In the genomic region with DNA sequence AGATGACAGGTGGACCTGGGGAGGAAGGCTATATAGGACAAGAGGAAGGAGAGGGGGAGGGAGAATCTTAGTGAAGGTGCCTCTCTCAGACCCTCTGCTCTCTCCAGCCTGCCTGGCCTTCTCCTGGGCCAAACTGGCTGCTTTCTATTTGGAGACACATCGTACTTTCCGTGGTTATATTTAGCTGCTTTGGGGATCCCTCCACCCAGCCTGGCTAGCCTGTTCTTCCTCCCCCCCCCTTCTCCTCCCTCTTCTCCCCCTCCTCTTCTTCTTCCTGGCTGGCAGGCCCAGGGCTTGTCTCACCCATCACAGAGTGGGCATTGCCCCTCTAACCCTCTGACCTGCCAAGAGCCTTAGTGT, we compare ENCODE assay signal across 9 mouse cellular contexts. TPM values are rescaled to one million over a fixed set of nuclear protein-coding genes. Genes with fewer than 3 reads are reported as not detected.
DNase-seq lines count a peak whose midpoint lies in the region; ATAC-seq and TF ChIP-seq lines count a peak whose summit lies in the region.
"Had no signal": no experiment of that assay in that cellular context is flagged by ENCODE, and none has a peak within 500 bp of the region (broad histone marks: within the 10 kb centered on the region; RNA-seq: fewer than 3 reads in every experiment).

No protein-coding gene starts in this region.

- 52% methylated on average over 2 of the region's 2 CpGs for WGBS in lung, embryonic 14.5 days
- 0% methylated on average over 2 of the region's 2 CpGs for WGBS in heart, postnatal 0 days
- WGBS in neural tube, embryonic 15.5 days: 90% methylated on average over 2 of the region's 2 CpGs

- H3K9ac ChIP-seq in lung, embryonic 14.5 days: no peak overlapping the region
- no peak overlapping the region for H3K9ac ChIP-seq in heart, postnatal 0 days (replicated peaks; ENCODE audit: low read depth, low read length)
- H3K9ac ChIP-seq in neural tube, embryonic 15.5 days (replicated peaks): no peak overlapping the region

- peak overlapping the region; percentile 79 for H3K27ac ChIP-seq in lung, embryonic 14.5 days (ENCODE audit: low read depth)
- peak overlapping the region; percentile 95 for H3K27ac ChIP-seq in heart, postnatal 0 days (ENCODE audit: low read depth)
- H3K27ac ChIP-seq in neural tube, embryonic 15.5 days (replicated peaks): 0 out of 2 replicates have a peak overlapping the region, but pooled peaks have one; percentile 80

- peaks cover 5% of the 10 kb centered on the region for H3K27me3 ChIP-seq in lung, embryonic 14.5 days (ENCODE audit: insufficient read depth, low read length)
- no peaks in the 10 kb centered on the region for H3K27me3 ChIP-seq in heart, postnatal 0 days (ENCODE audit: control insufficient read depth, insufficient read depth, low read length)
- peaks cover 15% of the 10 kb centered on the region for H3K27me3 ChIP-seq in neural tube, embryonic 15.5 days (replicated peaks)

- no peak overlapping the region for H3K4me3 ChIP-seq in lung, embryonic 14.5 days (ENCODE audit: low read depth, low read length)
- H3K4me3 ChIP-seq in heart, postnatal 0 days (ENCODE audit: low read depth, low read length): peak overlapping the region; percentile 14; the same call in 1 of the 2 replicates
- no peak overlapping the region for H3K4me3 ChIP-seq in neural tube, embryonic 15.5 days (replicated peaks)
- H3K4me3 ChIP-seq: erythroblast, embryonic 14.5 days had no signal

- no peaks in the 10 kb centered on the region for H3K36me3 ChIP-seq in lung, embryonic 14.5 days (ENCODE audit: insufficient read depth)
- H3K36me3 ChIP-seq in heart, postnatal 0 days (replicated peaks; ENCODE audit: control insufficient read depth, insufficient read depth, low read length): no peaks in the 10 kb centered on the region
- no peaks in the 10 kb centered on the region for H3K36me3 ChIP-seq in neural tube, embryonic 15.5 days

- no peak for ATAC-seq in lung, embryonic 14.5 days (ENCODE audit: insufficient read depth)
- ATAC-seq in heart, postnatal 0 days (ENCODE audit: insufficient read depth, low read depth): peak; percentile 50
- no peak for ATAC-seq in neural tube, embryonic 15.5 days (ENCODE audit: low FRiP score)

- TF ChIP-seq EP300 in heart, postnatal 0 days (IDR thresholded peaks at IDR 0.05; ENCODE audit: low read depth): no peak; the same call in 1 of the 2 replicates

- H3K4me1 ChIP-seq in lung, embryonic 14.5 days (ENCODE audit: insufficient read depth): peaks cover 40% of the 10 kb centered on the region
- H3K4me1 ChIP-seq in heart, postnatal 0 days (ENCODE audit: control insufficient read depth, insufficient read depth): peaks cover 72% of the 10 kb centered on the region
- peaks cover 51% of the 10 kb centered on the region for H3K4me1 ChIP-seq in neural tube, embryonic 15.5 days

- H3K9me3 ChIP-seq in lung, embryonic 14.5 days (ENCODE audit: low read depth, low read length): no peaks in the 10 kb centered on the region
- H3K9me3 ChIP-seq in heart, postnatal 0 days (replicated peaks; ENCODE audit: control insufficient read depth, low read length): no peaks in the 10 kb centered on the region
- H3K9me3 ChIP-seq in neural tube, embryonic 15.5 days (replicated peaks): no peaks in the 10 kb centered on the region

- H3K4me2 ChIP-seq in lung, embryonic 14.5 days: peak overlapping the region; percentile 82
- H3K4me2 ChIP-seq in heart, postnatal 0 days (ENCODE audit: low read depth, low read length): peak overlapping the region; percentile 60
- H3K4me2 ChIP-seq in neural tube, embryonic 15.5 days: peak overlapping the region; percentile 73; the same call in 1 of the 2 replicates

- DNase-seq in gastrocnemius, adult 18-20 months (ENCODE audit: low spot score): peak; percentile 64
- no peak for DNase-seq in gastrocnemius, postnatal 36 days
- no peak for DNase-seq in lung, embryonic 14.5 days
- no peak for DNase-seq in lung, postnatal 4 days
- DNase-seq in heart, postnatal 0 days (ENCODE audit: low spot score): peak; percentile 78
- DNase-seq in thymus, postnatal 14 days: no peak
- no peak for DNase-seq in frontal cortex, adult 2 months (ENCODE audit: extremely low spot score in 1 of 2, low spot score in 1 of 2)

- TF ChIP-seq CTCF in lung, embryonic 14.5 days (IDR thresholded peaks at IDR 0.05; ENCODE audit: low read depth): no peak
- no peak for TF ChIP-seq CTCF in heart, postnatal 0 days (IDR thresholded peaks at IDR 0.05; ENCODE audit: low read depth)

- intact Hi-C loops in gastrocnemius, postnatal 36 days (cut with DNase I): no loop called here

RNA-seq across cellular contexts. Expression of gene Gadd45b, which starts 11.1 kb away (rescaled TPM):
- 10 to 100 TPM; 17.3 to 25.0 TPM for total RNA-seq in gastrocnemius, adult 18-20 months (2021)
- 10 to 100 TPM; 26.7 to 31.7 TPM for total RNA-seq in gastrocnemius, postnatal 36 days (2021)
- polyA plus RNA-seq in lung, embryonic 14.5 days (2014; fragmentation: Nextera tagmentation; extraction: Ambion mirVana): 18.3 and 24.6 TPM in 2 replicates
- 18.9 and 26.8 TPM in 2 replicates for total RNA-seq in heart, postnatal 0 days (2014; rRNA removed; ENCODE audit: low replicate concordance)
- 22.3 and 28.0 TPM in 2 replicates for polyA plus RNA-seq in heart, postnatal 0 days (2015; fragmentation: Nextera tagmentation; extraction: Ambion mirVana)
- polyA plus RNA-seq in neural tube, embryonic 15.5 days (2015; fragmentation: Nextera tagmentation; extraction: Ambion mirVana): 9.0 and 11.1 TPM in 2 replicates
- 20.7 and 26.0 TPM in 2 replicates for polyA plus RNA-seq in frontal cortex, adult 2 months (2012; rRNA removed)

RNA-seq across cellular contexts. Expression of gene Lmnb2, which starts 22.9 kb away (rescaled TPM):
- 1 to 10 TPM; 2.7 to 3.2 TPM for total RNA-seq in gastrocnemius, adult 18-20 months (2021)
- total RNA-seq in gastrocnemius, postnatal 36 days (2021): 1 to 10 TPM; 2.6 to 3.1 TPM
- polyA plus RNA-seq in lung, embryonic 14.5 days (2014; fragmentation: Nextera tagmentation; extraction: Ambion mirVana): 22.9 and 24.4 TPM in 2 replicates
- total RNA-seq in heart, postnatal 0 days (2014; rRNA removed; ENCODE audit: low replicate concordance): 13.9 and 18.9 TPM in 2 replicates
- 9.1 and 9.7 TPM in 2 replicates for polyA plus RNA-seq in heart, postnatal 0 days (2015; fragmentation: Nextera tagmentation; extraction: Ambion mirVana)
- 39.0 and 39.9 TPM in 2 replicates for polyA plus RNA-seq in neural tube, embryonic 15.5 days (2015; fragmentation: Nextera tagmentation; extraction: Ambion mirVana)
- polyA plus RNA-seq in frontal cortex, adult 2 months (2012; rRNA removed): 24.3 and 25.9 TPM in 2 replicates

RNA-seq across cellular contexts. Expression of gene Timm13, which starts 40.2 kb away (rescaled TPM):
- total RNA-seq in gastrocnemius, adult 18-20 months (2021): 100 to 1,000 TPM; 109 to 127 TPM
- total RNA-seq in gastrocnemius, postnatal 36 days (2021): 100 to 1,000 TPM; 106 to 120 TPM
- 315 and 321 TPM in 2 replicates for polyA plus RNA-seq in lung, embryonic 14.5 days (2014; fragmentation: Nextera tagmentation; extraction: Ambion mirVana)
- 163 and 256 TPM in 2 replicates for total RNA-seq in heart, postnatal 0 days (2014; rRNA removed; ENCODE audit: low replicate concordance)
- 355 and 386 TPM in 2 replicates for polyA plus RNA-seq in heart, postnatal 0 days (2015; fragmentation: Nextera tagmentation; extraction: Ambion mirVana)
- 333 and 359 TPM in 2 replicates for polyA plus RNA-seq in neural tube, embryonic 15.5 days (2015; fragmentation: Nextera tagmentation; extraction: Ambion mirVana)
- polyA plus RNA-seq in frontal cortex, adult 2 months (2012; rRNA removed): 192 and 231 TPM in 2 replicates

Comparison
In these comparisons a context has a peak if more than half of its experiments do, and no peak if none do; other contexts are left out.
1. DNase-seq: peak in gastrocnemius, adult 18-20 months (single experiment) and heart, postnatal 0 days (single experiment); none in gastrocnemius, postnatal 36 days (0 of 2), lung, embryonic 14.5 days (single experiment), lung, postnatal 4 days (0 of 2), thymus, postnatal 14 days (single experiment) and frontal cortex, adult 2 months (0 of 2).
2. Peak in every context shown above with its lines, with median percentiles within 50 percentile points of each other: H3K27ac ChIP-seq and H3K4me2 ChIP-seq.